Mouse (Mus musculus) neural tube, embryonic 12.5 days (tissue): Measurements from ENCODE around the gene Ust. TPM values are rescaled to one million over a fixed set of nuclear protein-coding genes. Genes with fewer than 3 reads are reported as not detected.

ENCODE experiments used
- ATAC-seq: fragments of 200-750 bp; cut with Nextera tagmentation; 2 replicates; pipeline ENCODE4 v1.8.0; 2017; ENCODE audit warnings: low read depth, mild to moderate bottlenecking, moderate TSS enrichment, moderate library complexity; ENCODE audit not compliant: low FRiP score
- H3K27ac ChIP-seq: fragments of 300-500 bp; sonication (generic); 2 replicates; pipeline ENCODE4 v1.5.1; 2016
- H3K27me3 ChIP-seq: fragments of 300-500 bp; sonication (generic); replicated peaks from 2 replicates; pipeline ENCODE4 v1.6.1; 2016; ENCODE audit warnings: mild to moderate bottlenecking
- H3K36me3 ChIP-seq: fragments of 300-500 bp; sonication (generic); 2 replicates; pipeline ENCODE4 v1.6.1; 2016; ENCODE audit warnings: mild to moderate bottlenecking
- H3K4me1 ChIP-seq: fragments of 300-500 bp; sonication (generic); 2 replicates; pipeline ENCODE4 v1.6.1; 2016
- H3K4me2 ChIP-seq: fragments of 300-500 bp; sonication (generic); replicated peaks from 2 replicates; pipeline ENCODE4 v1.6.1; 2016; ENCODE audit warnings: mild to moderate bottlenecking
- H3K4me3 ChIP-seq: fragments of 300-500 bp; sonication (generic); 2 replicates; pipeline ENCODE4 v1.5.1; 2016
- H3K9ac ChIP-seq: fragments of 300-500 bp; sonication (generic); 2 replicates; pipeline ENCODE4 v1.6.1; 2016; ENCODE audit warnings: mild to moderate bottlenecking
- H3K9me3 ChIP-seq: fragments of 300-500 bp; sonication (generic); 2 replicates; pipeline ENCODE4 v1.6.1; 2016; ENCODE audit warnings: mild to moderate bottlenecking
- WGBS: fragments of 180-500 bp; shearing (Covaris S2); methylation state at CpG from one replicate; pipeline ENCODE4 v1.1.7; 2016; 5-methylcytosine and 5-hydroxymethylcytosine counted together
- polyA plus RNA-seq: library from polyadenylated mRNA; unstranded; fragments of >200 nt; fragmentation: Nextera tagmentation; extraction: Ambion mirVana; gene quantifications from 2 replicates; pipeline ENCODE4 v1.2.1, GENCODE M21; 2016

The Ust gene
- polyA plus RNA-seq, 1 experiment from 2014 or later: 7.8 TPM

- Histone ChIP-seq H3K4me1 (no peaks in the 10 kb centered on the region; the same call in 1 of the 2 replicates), H3K4me2 (no peak overlapping the region), H3K27me3 (no peaks in the 10 kb centered on the region), H3K36me3 (no peaks in the 10 kb centered on the region), H3K9ac (no peak overlapping the region), H3K9me3 (no peaks in the 10 kb centered on the region), H3K27ac (no peak overlapping the region), H3K4me3 (no peak overlapping the region)
- WGBS: 90% methylated on average over 8 of the region's 8 CpGs
- ATAC-seq: no peak
These were observed 318.8 kb downstream of the Ust start for GRCm38 (mm10) chr10:8199816-8200215.

GRCm38 (mm10) chr10:8199026-8199756 is 319.4 kb downstream of the Ust start:
- Histone ChIP-seq H3K27ac (no peak overlapping the region), H3K36me3 (no peaks in the 10 kb centered on the region), H3K9ac (no peak overlapping the region), H3K4me1 (no peaks in the 10 kb centered on the region; the same call in 1 of the 2 replicates), H3K4me3 (no peak overlapping the region), H3K4me2 (no peak overlapping the region), H3K9me3 (no peaks in the 10 kb centered on the region), H3K27me3 (no peaks in the 10 kb centered on the region)
- no peak for ATAC-seq
- 93% methylated on average over 9 of the region's 9 CpGs for WGBS

- 60% methylated on average over 2 of the region's 2 CpGs for WGBS
- H3K27ac ChIP-seq: no peak overlapping the region
- no peak for ATAC-seq
- no peak overlapping the region for H3K4me3 ChIP-seq
- no peak overlapping the region for H3K9ac ChIP-seq
- no peak overlapping the region for H3K4me2 ChIP-seq
- H3K36me3 ChIP-seq: no peaks in the 10 kb centered on the region
- H3K4me1 ChIP-seq: no peaks in the 10 kb centered on the region; the same call in 1 of the 2 replicates
- H3K9me3 ChIP-seq: no peaks in the 10 kb centered on the region
- H3K27me3 ChIP-seq: no peaks in the 10 kb centered on the region
These were observed 321.0 kb downstream of the Ust start for GRCm38 (mm10) chr10:8197661-8198060.

- no peak overlapping the region for H3K27ac ChIP-seq
- H3K4me1 ChIP-seq: no peaks in the 10 kb centered on the region; the same call in 1 of the 2 replicates
- ATAC-seq: peak; percentile 90
- no peaks in the 10 kb centered on the region for H3K9me3 ChIP-seq
- H3K4me2 ChIP-seq: no peak overlapping the region
- H3K36me3 ChIP-seq: no peaks in the 10 kb centered on the region
- H3K27me3 ChIP-seq: no peaks in the 10 kb centered on the region
- H3K4me3 ChIP-seq: no peak overlapping the region
- no peak overlapping the region for H3K9ac ChIP-seq
- WGBS: 8% methylated on average over 2 of the region's 2 CpGs
These were observed 322.3 kb downstream of the Ust start for GRCm38 (mm10) chr10:8196300-8196699.

- WGBS: 66% methylated on average over 6 of the region's 6 CpGs
- Histone ChIP-seq H3K4me3 (no peak overlapping the region), H3K9me3 (no peaks in the 10 kb centered on the region), H3K4me2 (no peak overlapping the region), H3K27me3 (no peaks in the 10 kb centered on the region), H3K36me3 (no peaks in the 10 kb centered on the region), H3K9ac (no peak overlapping the region), H3K27ac (no peak overlapping the region), H3K4me1 (no peaks in the 10 kb centered on the region; the same call in 1 of the 2 replicates)
- peak; percentile 22; the same call in 1 of the 2 replicates for ATAC-seq
These were observed 322.9 kb downstream of the Ust start for GRCm38 (mm10) chr10:8195730-8196129.

- no peak overlapping the region for H3K27ac ChIP-seq
- H3K4me1 ChIP-seq: no peaks in the 10 kb centered on the region
- no peaks in the 10 kb centered on the region for H3K27me3 ChIP-seq
- no peak overlapping the region for H3K4me3 ChIP-seq
- no peaks in the 10 kb centered on the region for H3K9me3 ChIP-seq
- H3K9ac ChIP-seq: no peak overlapping the region
- H3K4me2 ChIP-seq: no peak overlapping the region
- H3K36me3 ChIP-seq: no peaks in the 10 kb centered on the region
- WGBS: 85% methylated on average over 5 of the region's 5 CpGs
- ATAC-seq: no peak
These were observed 329.2 kb downstream of the Ust start for GRCm38 (mm10) chr10:8189331-8189981.

- Histone ChIP-seq H3K27me3 (no peaks in the 10 kb centered on the region), H3K27ac (no peak overlapping the region), H3K4me3 (no peak overlapping the region), H3K4me2 (no peak overlapping the region), H3K9me3 (no peaks in the 10 kb centered on the region), H3K4me1 (no peaks in the 10 kb centered on the region), H3K36me3 (no peaks in the 10 kb centered on the region), H3K9ac (no peak overlapping the region)
- no peak for ATAC-seq
- 84% methylated on average over 4 of the region's 4 CpGs for WGBS
These were observed 333.0 kb downstream of the Ust start for GRCm38 (mm10) chr10:8185586-8185985.

- 68% methylated on average over 9 of the region's 9 CpGs for WGBS
- no peaks in the 10 kb centered on the region for H3K27me3 ChIP-seq
These were observed 333.9 kb downstream of the Ust start for GRCm38 (mm10) chr10:8184711-8185110.

GRCm38 (mm10) chr10:8183171-8183570 is 335.5 kb downstream of the Ust start:
- H3K36me3 ChIP-seq: no peaks in the 10 kb centered on the region
- 45% methylated on average over 7 of the region's 7 CpGs for WGBS

More at GRCm38 (mm10) chr10:8184711-8185110, 333.9 kb downstream of the Ust start:
- no peak for ATAC-seq
- Histone ChIP-seq H3K4me3 (no peak overlapping the region), H3K9ac (no peak overlapping the region), H3K9me3 (no peaks in the 10 kb centered on the region), H3K4me1 (no peaks in the 10 kb centered on the region), H3K27ac (no peak overlapping the region), H3K36me3 (no peaks in the 10 kb centered on the region), H3K4me2 (no peak overlapping the region)

GRCm38 (mm10) chr10:8181596-8182185 is 336.9 kb downstream of the Ust start:
- H3K9me3 ChIP-seq: no peaks in the 10 kb centered on the region
- WGBS: 78% methylated on average over 4 of the region's 4 CpGs
- H3K36me3 ChIP-seq: no peaks in the 10 kb centered on the region
- H3K27ac ChIP-seq: no peak overlapping the region
- no peak overlapping the region for H3K4me2 ChIP-seq
- 0 out of 2 replicates have a peak, but pooled peaks cover 5% of the 10 kb centered on the region for H3K4me1 ChIP-seq
- no peaks in the 10 kb centered on the region for H3K27me3 ChIP-seq
- no peak overlapping the region for H3K4me3 ChIP-seq
- ATAC-seq: no peak
- H3K9ac ChIP-seq: no peak overlapping the region

More at GRCm38 (mm10) chr10:8183171-8183570, 335.5 kb downstream of the Ust start:
- H3K27ac ChIP-seq: no peak overlapping the region
- H3K9ac ChIP-seq: no peak overlapping the region
- no peak for ATAC-seq
- H3K27me3 ChIP-seq: no peaks in the 10 kb centered on the region
- H3K4me1 ChIP-seq: no peaks in the 10 kb centered on the region
- H3K9me3 ChIP-seq: no peaks in the 10 kb centered on the region
- H3K4me3 ChIP-seq: no peak overlapping the region
- H3K4me2 ChIP-seq: no peak overlapping the region

- Histone ChIP-seq H3K27ac (no peak overlapping the region), H3K9ac (no peak overlapping the region), H3K4me2 (no peak overlapping the region), H3K4me3 (no peak overlapping the region), H3K4me1 (peaks cover 13% of the 10 kb centered on the region), H3K36me3 (no peaks in the 10 kb centered on the region), H3K27me3 (no peaks in the 10 kb centered on the region), H3K9me3 (no peaks in the 10 kb centered on the region)
- ATAC-seq: no peak
- WGBS: 71% methylated on average over 5 of the region's 5 CpGs
These were observed 341.0 kb downstream of the Ust start for GRCm38 (mm10) chr10:8177618-8178017.

- Histone ChIP-seq H3K9me3 (no peaks in the 10 kb centered on the region), H3K27me3 (no peaks in the 10 kb centered on the region), H3K4me3 (no peak overlapping the region), H3K4me2 (no peak overlapping the region), H3K36me3 (no peaks in the 10 kb centered on the region), H3K4me1 (peaks cover 13% of the 10 kb centered on the region), H3K9ac (no peak overlapping the region), H3K27ac (no peak overlapping the region)
- ATAC-seq: no peak
- WGBS: 55% methylated on average over 13 of the region's 13 CpGs
These were observed 342.1 kb downstream of the Ust start for GRCm38 (mm10) chr10:8176351-8177053.
